Mouse (Mus musculus): Measurements from ENCODE around the gene Mapk1.

Mapk1 gene

GRCm38 (mm10) chr16:17085636-17086035, 102.5 kb downstream of the Mapk1 start:
- peak; percentile 24 for DNase-seq (ENCODE audit: low read depth, low spot score)

- DNase-seq (ENCODE audit: low read depth, low spot score), result no peak
Measured at GRCm38 (mm10) chr16:17086241-17086640, 103.1 kb downstream of the Mapk1 start.

GRCm38 (mm10) chr16:17086669-17087193, 103.5 kb downstream of the Mapk1 start:
- no peak for DNase-seq (ENCODE audit: low read depth, low spot score)

GRCm38 (mm10) chr16:17088346-17088745, 105.2 kb downstream of the Mapk1 start:
- no peak for DNase-seq (ENCODE audit: low read depth, low spot score)

- no peak for DNase-seq (ENCODE audit: low read depth, low spot score)
Measured at GRCm38 (mm10) chr16:17096938-17097337, 113.8 kb downstream of the Mapk1 start.
